Mouse (Mus musculus): ENCODE results near the gene Wdr54.
A peak's percentile ranks its signal among the peaks of the same experiment; 100 is the strongest.

Wdr54 gene

DNA sequence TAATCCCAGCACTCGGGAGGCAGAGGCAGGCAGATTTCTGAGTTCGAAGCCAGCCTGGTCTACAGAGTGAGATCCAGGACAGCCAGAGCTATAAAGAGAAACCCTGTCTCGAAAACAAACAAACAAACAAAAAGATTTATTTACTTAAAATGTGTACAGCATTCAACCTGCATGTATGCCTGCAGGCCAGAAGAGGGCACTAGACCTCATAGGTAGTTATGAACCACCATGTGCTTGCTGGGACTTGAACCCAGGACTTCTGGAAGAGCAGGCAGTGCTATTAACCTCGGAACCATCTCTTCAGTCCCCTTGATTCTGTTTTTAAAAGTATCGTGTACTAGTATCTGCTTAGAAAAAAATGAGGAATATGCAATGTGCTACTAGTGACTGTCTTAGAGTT, 28.8 kb downstream of the Wdr54 start:
- no peak for DNase-seq (ENCODE audit: low spot score in 2 of 2)

GRCm38 (mm10) chr6:83125331-83125730, 30.9 kb downstream of the Wdr54 start, which contains the start of gene Ino80b:
TSS of gene Ino80b (minus strand) at chr6:83125431.
- no peak for DNase-seq (ENCODE audit: low spot score in 2 of 2)

DNA sequence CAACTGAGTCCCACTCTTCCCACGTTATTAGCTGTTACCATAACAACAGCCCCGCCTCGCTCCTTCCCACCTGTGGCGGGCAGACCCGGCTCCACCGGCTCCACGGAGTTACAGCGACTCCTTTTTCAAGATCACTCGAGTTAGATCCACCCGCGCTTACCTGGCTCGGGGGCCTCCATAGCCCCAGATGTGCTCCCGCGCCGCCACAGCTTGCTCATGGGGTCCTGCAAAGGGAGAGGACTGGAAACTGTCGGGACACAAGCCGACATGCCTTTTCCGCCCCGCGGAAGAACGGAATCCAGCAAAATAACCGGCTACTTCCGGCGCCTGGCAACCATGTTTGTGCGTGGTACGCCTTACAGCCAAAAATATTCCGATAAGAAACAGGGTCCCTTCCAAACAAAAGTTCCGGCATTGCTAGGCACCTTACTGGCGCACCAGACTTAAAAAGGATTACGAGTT, 31.3 kb downstream of the Wdr54 start:
- DNase-seq (ENCODE audit: low spot score in 2 of 2) = peak; percentile 86 to 93

GRCm38 (mm10) chr6:83122961-83123360, 33.2 kb downstream of the Wdr54 start:
- no peak for DNase-seq (ENCODE audit: low spot score in 2 of 2)

DNA sequence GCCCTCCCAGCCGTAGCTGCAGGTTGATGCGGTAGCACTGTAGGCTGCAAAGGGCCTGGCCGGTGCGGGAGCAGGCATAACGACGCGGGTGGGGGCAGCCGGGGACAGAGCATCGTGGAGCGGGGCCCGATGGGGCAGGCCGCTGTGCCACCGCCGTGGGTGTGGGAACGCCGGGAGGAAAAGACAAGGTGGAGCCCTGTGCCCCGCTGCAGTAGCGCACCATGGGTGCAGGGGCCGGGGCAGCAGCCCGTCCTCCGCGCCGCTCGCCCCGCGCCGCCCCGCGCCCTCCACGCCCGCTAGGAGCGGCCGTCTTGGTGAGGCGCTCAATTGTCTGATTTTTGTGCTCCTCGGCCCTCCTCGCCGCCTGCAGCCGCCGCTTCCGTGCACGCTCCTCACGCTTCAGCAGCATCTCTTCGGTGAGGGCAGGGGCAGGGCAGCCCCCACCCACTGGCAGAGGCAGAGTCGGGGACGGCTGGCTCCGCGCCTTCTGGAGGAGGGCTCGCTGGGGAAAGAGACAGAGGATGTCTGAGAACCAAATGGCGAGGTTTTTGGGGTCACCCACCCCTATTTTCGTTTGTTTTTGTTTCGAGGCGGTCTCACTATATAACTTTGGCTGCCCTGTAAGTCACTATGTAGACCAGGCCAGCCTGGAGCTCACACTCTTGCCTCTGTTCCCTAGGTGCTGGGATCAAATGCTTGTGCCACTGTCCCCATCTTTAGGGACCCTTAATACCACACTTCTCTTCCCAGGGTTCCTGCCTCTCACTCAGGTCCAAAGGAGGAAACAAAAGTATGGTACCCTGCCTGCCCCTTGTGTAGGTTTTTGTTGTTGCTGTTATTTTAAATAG, 34.1 kb downstream of the Wdr54 start:
- no peak for DNase-seq (ENCODE audit: low spot score in 2 of 2)

DNA sequence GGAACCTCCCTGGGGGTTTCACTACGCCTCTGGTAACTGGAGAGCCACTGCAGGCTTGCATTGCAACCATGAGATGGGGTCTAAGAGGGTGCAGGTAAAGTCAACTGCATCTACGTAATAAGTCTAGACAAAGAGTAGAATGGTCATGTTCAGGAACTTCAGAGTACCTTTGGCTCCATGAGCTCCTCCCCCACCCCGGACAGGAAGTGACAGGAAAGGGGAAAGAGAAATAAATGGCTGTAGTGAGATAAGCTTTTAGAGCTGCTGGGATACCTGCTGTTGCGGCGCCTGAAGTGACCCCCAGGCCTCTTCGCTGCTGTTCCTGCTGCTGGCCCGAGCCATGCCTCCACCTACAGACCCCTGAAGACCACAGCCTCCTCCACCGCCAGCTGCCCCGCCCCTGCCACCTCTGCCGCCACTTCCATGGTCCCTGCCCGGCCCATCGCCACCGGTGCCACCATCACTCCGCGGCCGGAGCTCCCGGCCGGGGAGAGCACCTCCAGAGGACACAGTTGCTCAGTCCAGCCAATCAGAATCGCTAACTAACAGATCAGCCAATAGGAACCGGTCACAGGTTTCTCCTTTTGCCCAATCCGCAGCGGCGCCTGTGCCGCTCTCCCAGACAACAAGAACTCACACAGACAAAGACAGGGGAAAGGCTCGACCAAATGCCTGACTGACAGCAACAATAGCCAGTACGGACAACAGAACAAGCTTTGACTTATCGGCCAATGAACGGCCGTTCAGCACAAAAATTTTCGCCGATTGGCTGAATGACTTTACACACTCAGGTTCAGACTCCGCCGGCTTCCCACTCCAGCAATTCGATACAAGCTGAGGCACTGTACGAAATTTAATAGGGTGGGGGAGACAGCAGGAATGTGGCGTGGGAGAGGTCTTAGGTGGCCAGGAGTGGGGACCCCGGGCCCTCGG, 35.0 kb downstream of the Wdr54 start, which contains the start of gene Wbp1:
Wbp1 (minus strand) TSS at position 630 of the 933 bp plus-strand sequence.
- DNase-seq (ENCODE audit: low spot score in 2 of 2) = peak; percentile 99 to 100

DNA sequence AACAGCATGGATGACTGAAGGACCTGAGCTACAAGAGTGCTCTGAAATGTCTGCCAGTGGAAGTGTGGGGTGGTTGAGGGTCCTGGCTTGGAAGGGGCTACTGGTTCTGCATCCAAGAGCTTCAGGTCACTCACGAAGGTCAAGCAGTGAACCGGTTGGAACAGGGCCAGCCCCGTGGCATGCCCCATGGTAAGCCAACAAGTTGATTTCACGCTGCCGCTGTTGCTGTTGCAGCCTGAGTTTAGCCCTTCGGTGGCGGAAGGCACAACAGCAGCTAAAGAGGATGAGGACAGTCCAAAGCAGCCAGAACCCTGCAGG, 36.5 kb downstream of the Wdr54 start:
- no peak for DNase-seq (ENCODE audit: low spot score in 2 of 2)

GRCm38 (mm10) chr6:83118825-83119733, 37.1 kb downstream of the Wdr54 start:
- no peak for DNase-seq (ENCODE audit: low spot score in 2 of 2)

DNA sequence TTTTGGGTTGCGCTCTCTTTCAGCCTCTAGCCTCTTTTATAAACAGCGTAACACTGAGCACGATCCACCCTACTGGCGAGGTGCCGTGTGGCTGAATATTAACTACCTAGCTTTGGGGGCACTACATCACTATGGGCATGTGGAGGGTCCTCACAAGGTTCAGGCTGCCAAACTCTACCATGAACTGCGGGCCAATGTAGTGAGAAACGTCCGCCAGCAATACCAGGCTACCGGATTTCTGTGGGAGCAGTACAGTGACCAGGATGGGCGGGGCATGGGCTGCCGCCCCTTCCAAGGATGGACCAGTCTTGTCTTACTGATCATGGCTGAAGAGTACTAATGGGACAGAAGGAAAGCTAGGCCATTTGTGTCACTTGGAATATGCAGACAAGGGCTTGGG, 37.8 kb downstream of the Wdr54 start:
- DNase-seq (ENCODE audit: low spot score in 2 of 2) = no peak

GRCm38 (mm10) chr6:83117616-83118015, 38.6 kb downstream of the Wdr54 start:
- DNase-seq (ENCODE audit: low spot score in 2 of 2) = peak in 1 of 2 experiments; percentile 1

- peak in 1 of 2 experiments; percentile 0 for DNase-seq (ENCODE audit: low spot score in 2 of 2)
Measured at GRCm38 (mm10) chr6:83117165-83117438, 39.1 kb downstream of the Wdr54 start.

- no peak for DNase-seq (ENCODE audit: low spot score in 2 of 2)
Measured at GRCm38 (mm10) chr6:83116373-83117164, 39.6 kb downstream of the Wdr54 start.

GRCm38 (mm10) chr6:83115682-83116372, 40.4 kb downstream of the Wdr54 start:
- no peak for DNase-seq (ENCODE audit: low spot score in 2 of 2)

DNA sequence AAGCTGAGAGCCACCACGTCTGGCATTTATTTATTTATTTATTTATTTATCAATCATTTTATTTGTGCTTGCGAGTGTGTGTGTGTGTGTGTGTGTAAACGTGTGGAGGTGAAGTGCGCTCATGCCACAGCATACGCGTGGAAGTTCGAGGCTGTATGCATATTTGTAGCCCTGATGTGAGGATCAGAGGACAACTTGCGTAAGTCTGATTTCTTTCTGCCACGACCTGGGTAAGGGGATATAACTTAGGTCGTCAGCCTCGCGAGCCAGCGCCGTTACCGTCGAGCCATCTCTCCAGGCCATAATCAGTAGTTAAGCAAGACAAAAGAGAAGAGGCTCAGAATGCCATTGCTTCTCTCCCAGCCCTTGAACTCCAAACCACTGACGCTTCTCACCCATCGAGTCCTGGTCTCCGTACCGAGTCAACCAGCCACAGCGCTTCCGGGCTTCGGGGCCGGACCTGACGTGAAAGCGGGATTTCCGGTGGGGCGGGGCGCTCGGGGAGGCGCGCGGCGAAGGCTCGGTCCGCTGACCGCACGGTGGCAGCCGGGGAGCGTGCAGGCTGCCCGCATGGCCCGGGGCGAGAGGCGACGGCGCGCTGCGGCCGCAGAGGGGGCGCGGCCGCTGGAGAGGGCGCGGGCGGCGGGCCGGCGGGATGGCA, 41.1 kb downstream of the Wdr54 start, which contains the start of gene Mogs:
Mogs (plus strand) TSS at position 486 of the 661 bp plus-strand sequence.
- DNase-seq (ENCODE audit: low spot score in 2 of 2) = peak; percentile 93 to 95

DNA sequence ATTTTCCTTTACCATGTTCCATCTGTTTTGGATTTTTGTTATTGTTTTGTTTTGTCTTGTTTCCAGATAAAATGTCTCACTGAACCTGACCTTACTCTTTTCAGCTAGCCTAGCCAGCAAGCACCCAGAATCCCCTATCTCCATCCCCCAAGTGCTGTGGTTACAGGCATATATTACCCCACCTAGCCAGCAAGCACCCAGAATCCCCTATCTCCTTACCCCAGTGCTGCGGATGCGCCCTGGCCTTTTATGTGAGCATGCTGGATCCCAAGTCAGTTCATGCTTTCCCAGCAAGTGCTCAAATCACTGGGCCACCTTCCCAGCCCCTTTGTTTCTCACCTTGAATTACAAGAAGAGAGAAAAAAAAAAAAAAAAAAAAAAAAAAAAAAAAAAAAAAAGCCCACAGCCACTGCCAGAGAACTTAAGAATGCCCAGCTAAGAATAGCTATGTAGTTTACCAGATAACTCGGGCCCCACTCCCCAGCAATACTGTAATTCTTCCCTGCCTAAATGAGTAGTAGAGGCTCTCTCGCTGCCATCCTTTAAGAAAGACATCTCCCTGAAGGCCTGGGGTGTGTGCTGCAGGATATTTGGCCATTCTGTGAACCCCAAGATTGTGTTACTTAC, 44.6 kb downstream of the Wdr54 start:
- no peak for DNase-seq (ENCODE audit: low spot score in 2 of 2)

GRCm38 (mm10) chr6:83108762-83109668, 47.2 kb downstream of the Wdr54 start, which contains the start of gene Mrpl53:
TSS of gene Mrpl53 (plus strand) at chr6:83109040.
- peak; percentile 79 to 84 for DNase-seq (ENCODE audit: low spot score in 2 of 2)

DNA sequence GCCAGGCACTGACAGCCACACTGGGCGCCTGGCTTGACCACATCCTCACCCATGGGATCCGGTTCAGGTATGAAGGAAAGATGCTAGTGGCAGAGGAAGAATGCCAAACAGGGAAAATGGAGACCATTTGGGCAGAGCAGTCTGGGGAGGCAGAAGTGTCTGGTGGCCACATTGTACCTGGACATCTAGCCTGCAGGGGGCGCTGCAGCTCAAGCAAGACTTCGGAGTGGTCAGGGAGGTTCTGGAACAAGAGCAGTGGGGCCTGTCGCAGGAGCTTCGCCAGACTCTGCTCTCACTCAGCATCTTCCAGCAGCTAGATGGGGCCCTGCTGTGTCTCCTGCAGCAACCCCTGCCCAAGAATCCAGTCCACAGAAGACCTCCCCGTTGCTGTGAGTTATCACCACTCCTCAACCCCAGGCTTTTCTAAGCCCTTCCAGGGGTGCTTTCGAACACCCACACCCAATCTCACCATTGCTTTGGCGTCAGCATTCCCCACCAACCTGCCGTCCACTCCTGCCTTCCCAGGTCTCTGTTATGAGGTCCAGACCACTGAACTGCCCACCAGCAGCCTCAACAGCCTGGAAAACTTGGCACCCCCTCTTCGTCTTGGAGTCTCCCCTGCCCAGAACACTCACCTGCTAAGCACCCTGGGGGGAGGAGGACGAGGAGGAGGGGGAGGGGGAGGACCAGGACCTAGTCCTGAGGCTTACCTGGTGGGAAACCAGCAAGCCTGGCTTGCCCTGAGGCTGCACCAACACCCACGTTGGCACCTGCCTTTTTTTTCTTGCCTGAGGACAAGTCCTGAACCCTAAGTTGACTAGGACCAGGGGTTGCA, 48.4 kb downstream of the Wdr54 start:
- peak in 1 of 2 experiments; percentile 52 for DNase-seq (ENCODE audit: low spot score in 2 of 2)

All from heart, adult 9 months (tissue).